Mouse (Mus musculus): ENCODE results near the gene Nfic. TPM values are rescaled to one million over a fixed set of nuclear protein-coding genes. Genes with fewer than 3 reads are reported as not detected.

The Nfic gene
- polyA plus RNA-seq, 1 experiment from 2014 or later, result 100.0 TPM

DNA sequence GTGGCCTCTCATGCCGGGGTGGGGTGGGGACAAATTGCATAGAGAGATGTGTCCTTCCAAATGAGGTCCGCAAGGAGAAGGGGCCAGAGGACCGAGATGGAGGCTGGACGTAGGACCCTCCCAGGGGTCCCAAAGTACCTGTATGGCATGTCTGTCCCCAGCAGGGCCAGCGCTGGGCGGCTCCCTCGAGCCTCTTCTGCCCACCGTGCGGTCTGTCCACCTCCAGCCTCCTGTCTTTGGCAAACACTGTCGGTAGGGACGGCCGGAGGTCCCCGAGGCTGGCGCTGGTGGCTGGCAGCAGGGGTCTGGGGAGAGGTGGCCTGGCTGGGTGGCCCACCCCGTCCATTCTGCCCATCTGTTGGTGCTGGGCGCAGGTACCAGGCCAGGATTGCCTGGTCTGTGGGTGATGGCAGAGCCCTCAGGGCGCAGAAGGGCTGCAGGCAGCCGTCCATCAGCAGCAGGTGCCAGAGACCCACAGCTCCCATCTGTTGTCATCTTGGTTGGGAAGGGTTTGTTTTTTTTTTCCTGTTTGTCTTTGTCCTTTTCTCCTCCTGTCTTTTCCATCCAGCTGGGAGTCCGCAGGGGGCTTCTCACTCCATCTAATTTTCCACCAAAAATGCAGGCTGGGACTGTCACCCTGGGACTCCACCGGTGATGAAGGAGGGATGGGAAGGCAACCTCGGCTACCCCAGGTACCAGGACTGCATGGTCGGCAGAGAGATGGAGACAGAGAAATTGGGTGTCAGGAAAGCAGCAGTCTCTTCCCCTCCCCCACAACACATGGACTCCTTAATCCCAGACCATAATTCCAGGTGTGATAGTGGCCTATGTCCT is 54.8 kb downstream of the Nfic start:
- H3K4me3 ChIP-seq (ENCODE audit: low read depth, low read length), result no peak overlapping the region
- no peak for ATAC-seq (ENCODE audit: low read depth)
- no peaks in the 10 kb centered on the region for H3K27me3 ChIP-seq (replicated peaks; ENCODE audit: control insufficient read depth, insufficient read depth, low read length)
- H3K9me3 ChIP-seq (ENCODE audit: control insufficient read depth, low read length), result no peaks in the 10 kb centered on the region
- DNase-seq (ENCODE audit: low spot score), result no peak
- H3K36me3 ChIP-seq (ENCODE audit: control insufficient read depth, insufficient read depth, low read length), result peaks cover 78% of the 10 kb centered on the region
- H3K27ac ChIP-seq (replicated peaks; ENCODE audit: low read depth, low read length), result no peak overlapping the region
- 45% methylated on average over 17 of the region's 22 CpGs for WGBS
- no peak overlapping the region for H3K4me2 ChIP-seq (ENCODE audit: low read depth, low read length)
- H3K9ac ChIP-seq (ENCODE audit: low read depth, low read length), result no peak overlapping the region
- H3K4me1 ChIP-seq (ENCODE audit: control insufficient read depth, insufficient read depth, low read length), result peaks cover 23% of the 10 kb centered on the region

DNA sequence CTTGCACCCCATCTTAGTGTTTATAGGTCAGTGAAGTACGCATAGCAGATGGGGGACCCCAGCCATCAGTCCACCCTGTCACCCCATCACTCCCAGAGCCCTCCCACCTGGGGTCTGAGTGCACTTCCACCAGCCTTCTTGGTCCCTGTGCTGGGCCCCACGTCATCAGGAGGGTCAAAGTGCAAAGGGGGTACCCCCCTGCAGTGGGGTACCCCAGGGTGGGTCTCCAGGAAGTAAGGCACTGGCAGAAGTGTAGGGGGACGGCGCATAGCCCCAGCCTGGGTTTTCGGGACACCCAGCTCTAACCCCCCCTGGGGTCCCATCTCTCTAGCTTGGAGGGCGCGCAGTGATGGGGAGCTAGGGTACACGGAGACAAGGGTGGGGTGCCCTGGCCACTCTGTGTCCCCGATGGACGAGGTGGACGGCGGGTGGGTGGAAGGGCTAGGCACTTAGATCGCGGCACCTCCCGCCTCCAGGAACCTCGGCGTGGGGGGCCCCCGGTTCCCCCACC is 55.6 kb downstream of the Nfic start:
- no peaks in the 10 kb centered on the region for H3K27me3 ChIP-seq (replicated peaks; ENCODE audit: control insufficient read depth, insufficient read depth, low read length)
- no peak overlapping the region for H3K4me2 ChIP-seq (ENCODE audit: low read depth, low read length)
- DNase-seq (ENCODE audit: low spot score), result no peak
- no peak overlapping the region for H3K9ac ChIP-seq (ENCODE audit: low read depth, low read length)
- WGBS, result 86% methylated on average over 17 of the region's 18 CpGs
- no peak for ATAC-seq (ENCODE audit: low read depth)
- no peak overlapping the region for H3K27ac ChIP-seq (replicated peaks; ENCODE audit: low read depth, low read length)
- H3K4me1 ChIP-seq (ENCODE audit: control insufficient read depth, insufficient read depth, low read length), result peaks cover 23% of the 10 kb centered on the region
- peaks cover 72% of the 10 kb centered on the region for H3K36me3 ChIP-seq (ENCODE audit: control insufficient read depth, insufficient read depth, low read length)
- no peaks in the 10 kb centered on the region for H3K9me3 ChIP-seq (ENCODE audit: control insufficient read depth, low read length)
- H3K4me3 ChIP-seq (ENCODE audit: low read depth, low read length), result no peak overlapping the region

DNA sequence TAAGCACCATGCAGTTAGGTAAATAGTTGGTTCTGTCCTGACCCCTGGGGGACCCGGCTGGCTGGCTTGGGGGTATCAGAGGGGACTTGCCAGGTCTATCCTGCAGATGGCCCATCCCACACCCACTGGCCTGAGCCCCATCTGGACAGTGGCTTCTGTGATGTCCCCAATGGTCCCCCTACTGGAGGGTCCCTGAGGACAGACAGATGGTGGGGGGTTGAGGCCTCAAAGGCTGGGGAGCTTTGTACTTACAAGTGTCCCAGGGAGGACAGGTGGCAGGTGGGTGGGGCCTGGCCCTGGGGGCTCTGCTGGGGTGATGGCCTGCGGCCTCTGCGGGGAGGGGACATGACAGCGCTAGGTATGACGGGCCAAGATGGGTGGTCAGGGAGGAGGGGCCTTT is 56.1 kb downstream of the Nfic start:
- Histone ChIP-seq H3K4me1 (ENCODE audit: control insufficient read depth, insufficient read depth, low read length) (peaks cover 23% of the 10 kb centered on the region), H3K9ac (ENCODE audit: low read depth, low read length) (no peak overlapping the region), H3K36me3 (ENCODE audit: control insufficient read depth, insufficient read depth, low read length) (peaks cover 66% of the 10 kb centered on the region), H3K27me3 (replicated peaks; ENCODE audit: control insufficient read depth, insufficient read depth, low read length) (no peaks in the 10 kb centered on the region), H3K4me3 (ENCODE audit: low read depth, low read length) (no peak overlapping the region), H3K4me2 (ENCODE audit: low read depth, low read length) (no peak overlapping the region), H3K27ac (replicated peaks; ENCODE audit: low read depth, low read length) (no peak overlapping the region), H3K9me3 (ENCODE audit: control insufficient read depth, low read length) (no peaks in the 10 kb centered on the region)
- ATAC-seq (ENCODE audit: low read depth), result no peak
- WGBS, result 77% methylated on average over 5 of the region's 5 CpGs
- DNase-seq (ENCODE audit: low spot score), result no peak

DNA sequence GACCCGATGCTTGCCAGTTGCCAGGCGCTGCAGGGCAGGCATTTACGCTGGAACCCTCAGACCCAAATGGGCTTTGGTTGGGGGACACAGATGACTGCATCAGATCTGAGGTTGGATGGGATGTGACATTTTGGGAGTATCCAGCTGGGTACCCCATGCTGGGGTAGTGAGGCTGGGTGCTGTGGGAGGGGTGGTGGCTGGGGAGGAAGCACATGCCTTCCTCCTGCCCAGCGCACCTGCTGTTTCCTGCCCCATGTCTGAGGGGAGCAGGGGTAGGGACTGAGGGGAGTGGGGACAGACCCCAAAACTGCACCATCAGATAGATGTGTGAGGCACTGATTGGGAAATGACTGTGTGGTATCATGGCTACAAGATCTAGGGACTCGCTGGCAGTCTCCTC is 58.7 kb downstream of the Nfic start:
- DNase-seq (ENCODE audit: low spot score) (no peak), ATAC-seq (ENCODE audit: low read depth) (no peak)
- no peak overlapping the region for H3K4me3 ChIP-seq (ENCODE audit: low read depth, low read length)
- peaks cover 20% of the 10 kb centered on the region for H3K4me1 ChIP-seq (ENCODE audit: control insufficient read depth, insufficient read depth, low read length)
- H3K36me3 ChIP-seq (ENCODE audit: control insufficient read depth, insufficient read depth, low read length), result peaks cover 49% of the 10 kb centered on the region
- H3K27ac ChIP-seq (replicated peaks; ENCODE audit: low read depth, low read length), result no peak overlapping the region
- H3K9ac ChIP-seq (ENCODE audit: low read depth, low read length), result no peak overlapping the region
- no peaks in the 10 kb centered on the region for H3K27me3 ChIP-seq (replicated peaks; ENCODE audit: control insufficient read depth, insufficient read depth, low read length)
- no peaks in the 10 kb centered on the region for H3K9me3 ChIP-seq (ENCODE audit: control insufficient read depth, low read length)
- 72% methylated on average over 5 of the region's 5 CpGs for WGBS
- no peak overlapping the region for H3K4me2 ChIP-seq (ENCODE audit: low read depth, low read length)

DNA sequence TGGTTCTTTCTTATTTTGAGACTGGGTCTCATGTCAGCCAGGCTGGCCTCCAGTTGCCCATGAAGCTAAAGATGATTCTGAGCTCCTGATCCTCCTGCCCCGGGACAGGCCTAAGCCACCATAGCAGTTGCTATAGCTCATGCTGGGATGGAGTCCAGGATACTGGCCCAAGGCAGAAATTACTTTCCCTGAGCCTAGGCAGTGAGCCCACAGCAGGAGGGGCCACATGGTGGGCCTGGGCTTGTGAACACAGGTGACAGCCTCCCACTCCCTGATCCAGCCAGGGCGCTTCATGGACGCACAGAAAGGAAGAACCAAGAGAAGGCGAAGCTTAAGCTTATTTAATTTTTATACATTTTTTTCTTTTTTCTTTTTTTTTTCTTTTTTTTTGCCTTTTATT is 59.6 kb downstream of the Nfic start:
- H3K27ac ChIP-seq (replicated peaks; ENCODE audit: low read depth, low read length), result no peak overlapping the region
- no peak overlapping the region for H3K9ac ChIP-seq (ENCODE audit: low read depth, low read length)
- peaks cover 14% of the 10 kb centered on the region for H3K4me1 ChIP-seq (ENCODE audit: control insufficient read depth, insufficient read depth, low read length)
- no peaks in the 10 kb centered on the region for H3K27me3 ChIP-seq (replicated peaks; ENCODE audit: control insufficient read depth, insufficient read depth, low read length)
- DNase-seq (ENCODE audit: low spot score), result no peak
- H3K4me3 ChIP-seq (ENCODE audit: low read depth, low read length), result no peak overlapping the region
- no peaks in the 10 kb centered on the region for H3K9me3 ChIP-seq (ENCODE audit: control insufficient read depth, low read length)
- H3K36me3 ChIP-seq (ENCODE audit: control insufficient read depth, insufficient read depth, low read length), result peaks cover 44% of the 10 kb centered on the region
- H3K4me2 ChIP-seq (ENCODE audit: low read depth, low read length), result no peak overlapping the region
- ATAC-seq (ENCODE audit: low read depth), result no peak
- WGBS, result 88% methylated on average over 4 of the region's 4 CpGs

DNA sequence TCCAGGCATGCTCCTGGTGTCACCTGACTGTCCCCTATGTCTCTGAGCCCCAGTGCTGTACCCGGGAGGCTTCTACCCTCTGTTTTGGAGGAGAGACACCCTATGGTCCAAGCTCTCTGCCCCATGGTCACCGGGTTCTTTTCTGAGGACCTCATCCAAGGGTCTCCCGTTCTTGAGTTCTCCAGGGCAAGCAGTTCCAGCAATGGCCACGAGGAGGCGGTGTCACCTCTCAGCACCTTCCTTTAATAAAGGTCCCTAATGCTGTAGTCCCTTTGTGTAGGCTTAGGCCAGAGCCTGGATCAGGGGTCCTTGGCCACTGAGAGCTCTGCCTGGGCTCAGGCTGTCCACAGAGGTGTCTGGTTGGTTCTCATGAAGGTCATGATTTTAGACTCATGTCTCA is 60.3 kb downstream of the Nfic start:
- no peak overlapping the region for H3K27ac ChIP-seq (replicated peaks; ENCODE audit: low read depth, low read length)
- H3K4me3 ChIP-seq (ENCODE audit: low read depth, low read length), result no peak overlapping the region
- ATAC-seq (ENCODE audit: low read depth), result no peak
- H3K36me3 ChIP-seq (ENCODE audit: control insufficient read depth, insufficient read depth, low read length), result peaks cover 36% of the 10 kb centered on the region
- peak; percentile 48 for DNase-seq (ENCODE audit: low spot score)
- no peaks in the 10 kb centered on the region for H3K9me3 ChIP-seq (ENCODE audit: control insufficient read depth, low read length)
- no peak overlapping the region for H3K4me2 ChIP-seq (ENCODE audit: low read depth, low read length)
- no peaks in the 10 kb centered on the region for H3K27me3 ChIP-seq (replicated peaks; ENCODE audit: control insufficient read depth, insufficient read depth, low read length)
- 12% methylated on average over 5 of the region's 5 CpGs for WGBS
- no peak overlapping the region for H3K9ac ChIP-seq (ENCODE audit: low read depth, low read length)
- peaks cover 14% of the 10 kb centered on the region for H3K4me1 ChIP-seq (ENCODE audit: control insufficient read depth, insufficient read depth, low read length)

DNA sequence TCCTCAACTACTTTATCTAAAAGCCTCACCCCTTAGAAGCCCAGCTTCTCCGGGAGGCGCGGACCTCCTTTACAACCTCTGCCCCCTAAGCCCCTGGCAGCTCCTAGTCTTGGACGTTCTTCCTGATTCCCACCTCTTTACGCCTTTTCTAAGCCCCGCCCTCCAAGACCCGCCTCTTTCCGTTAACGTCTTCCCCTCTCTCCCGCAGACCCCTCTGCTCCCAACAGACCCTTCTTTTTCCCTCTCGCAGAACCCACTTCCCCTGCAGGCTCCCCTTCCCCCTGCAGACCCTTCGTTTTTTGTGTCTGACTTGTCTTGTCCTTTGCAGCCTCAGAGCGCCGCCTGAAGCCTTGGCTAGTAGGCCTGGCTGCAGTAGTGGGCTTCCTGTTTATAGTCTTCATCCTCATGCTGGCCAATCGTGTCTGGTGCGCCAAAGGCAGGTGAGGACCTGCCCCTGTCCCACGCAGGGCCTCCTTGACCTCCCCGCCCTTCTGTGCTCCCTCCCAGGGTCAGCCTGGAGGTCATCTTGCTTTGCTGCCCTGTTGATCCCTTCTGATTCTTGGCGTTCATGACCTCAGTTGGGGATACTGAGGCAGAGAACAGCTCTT is 61.9 kb downstream of the Nfic start:
- Histone ChIP-seq H3K27me3 (replicated peaks; ENCODE audit: control insufficient read depth, insufficient read depth, low read length) (no peaks in the 10 kb centered on the region), H3K27ac (replicated peaks; ENCODE audit: low read depth, low read length) (peak overlapping the region; percentile 58), H3K4me2 (ENCODE audit: low read depth, low read length) (peak overlapping the region; percentile 61), H3K9ac (ENCODE audit: low read depth, low read length) (peak overlapping the region; percentile 59), H3K4me3 (ENCODE audit: low read depth, low read length) (peak overlapping the region; percentile 31), H3K4me1 (ENCODE audit: control insufficient read depth, insufficient read depth, low read length) (peaks cover 14% of the 10 kb centered on the region), H3K9me3 (ENCODE audit: control insufficient read depth, low read length) (no peaks in the 10 kb centered on the region), H3K36me3 (ENCODE audit: control insufficient read depth, insufficient read depth, low read length) (peaks cover 30% of the 10 kb centered on the region)
- 3% methylated on average over 19 of the region's 19 CpGs for WGBS
- DNase-seq (ENCODE audit: low spot score), result no peak
- no peak for ATAC-seq (ENCODE audit: low read depth)

DNA sequence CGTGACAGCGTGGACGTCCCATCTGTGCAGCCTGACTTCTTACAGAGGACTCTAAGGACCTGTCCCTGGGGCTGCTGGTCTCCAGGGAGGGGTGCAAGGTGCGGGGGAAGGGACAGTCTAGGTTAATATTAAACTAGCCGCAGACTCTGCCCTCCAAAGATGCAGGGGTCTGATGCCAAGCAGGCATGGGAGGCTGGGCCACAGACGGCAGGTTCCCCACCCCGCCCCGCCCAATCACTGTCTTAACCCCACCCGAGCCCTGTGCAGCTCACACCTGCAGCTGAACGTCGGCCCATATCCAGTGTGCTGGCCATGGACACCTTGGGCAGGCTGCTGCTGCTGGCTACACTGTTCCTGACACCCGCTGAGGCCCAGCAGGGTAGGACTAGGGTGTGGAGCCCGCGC is 62.7 kb downstream of the Nfic start, which contains the start of gene Smim24:
Smim24 (plus strand) TSS at position 271 of the 405 bp plus-strand sequence.
- H3K27ac ChIP-seq (replicated peaks; ENCODE audit: low read depth, low read length), result peak within 1 kb of the TSS; percentile 58
- ATAC-seq (ENCODE audit: low read depth), result no peak
- DNase-seq (ENCODE audit: low spot score), result no peak
- H3K9ac ChIP-seq (ENCODE audit: low read depth, low read length), result peak within 1 kb of the TSS; percentile 59
- peaks cover 14% of the 10 kb centered on the region for H3K4me1 ChIP-seq (ENCODE audit: control insufficient read depth, insufficient read depth, low read length)
- peak within 1 kb of the TSS; percentile 61 for H3K4me2 ChIP-seq (ENCODE audit: low read depth, low read length)
- H3K27me3 ChIP-seq (replicated peaks; ENCODE audit: control insufficient read depth, insufficient read depth, low read length), result no peaks in the 10 kb centered on the region
- H3K36me3 ChIP-seq (ENCODE audit: control insufficient read depth, insufficient read depth, low read length), result peaks cover 30% of the 10 kb centered on the region
- H3K4me3 ChIP-seq (ENCODE audit: low read depth, low read length), result peak within 1 kb of the TSS; percentile 31
- WGBS, result 69% methylated on average over 8 of the region's 14 CpGs
- H3K9me3 ChIP-seq (ENCODE audit: control insufficient read depth, low read length), result no peaks in the 10 kb centered on the region

Measured in embryonic facial prominence, embryonic 14.5 days (tissue).